Mouse (Mus musculus) stomach, embryonic 16.5 days (tissue): ENCODE measurements around the gene Alox5ap. TPM values are rescaled to one million over a fixed set of nuclear protein-coding genes. Genes with fewer than 3 reads are reported as not detected.

Experiments
- ATAC-seq: fragments of 200-750 bp; cut with Nextera tagmentation; 2 replicates; pipeline ENCODE4 v1.8.0; 2017; ENCODE audit warnings: moderate number of reproducible peaks, moderate TSS enrichment; ENCODE audit not compliant: insufficient read depth, low FRiP score
- H3K27ac ChIP-seq: fragments of 300-500 bp; sonication (generic); 2 replicates; pipeline ENCODE4 v1.5.1; 2014; ENCODE audit warnings: low read length
- H3K27me3 ChIP-seq: fragments of 300-500 bp; sonication (generic); 2 replicates; pipeline ENCODE4 v1.6.1; 2014; ENCODE audit warnings: low read length, control low read depth, mixed read lengths; ENCODE audit not compliant: control insufficient read depth, insufficient read depth
- H3K36me3 ChIP-seq: fragments of 300-500 bp; sonication (generic); 2 replicates; pipeline ENCODE4 v1.6.1; 2014; ENCODE audit warnings: low read length; ENCODE audit not compliant: control insufficient read depth, insufficient read depth
- H3K4me1 ChIP-seq: fragments of 300-500 bp; sonication (generic); 2 replicates; pipeline ENCODE4 v1.6.1; 2014; ENCODE audit warnings: low read length, control low read depth, mixed read lengths; ENCODE audit not compliant: control insufficient read depth, insufficient read depth
- H3K4me2 ChIP-seq: fragments of 300-500 bp; sonication (generic); 2 replicates; pipeline ENCODE4 v1.6.1; 2014; ENCODE audit warnings: low read depth, low read length, mixed read lengths
- H3K4me3 ChIP-seq: fragments of 300-500 bp; sonication (generic); replicated peaks from 2 replicates; pipeline ENCODE4 v1.5.1; 2014; ENCODE audit warnings: mild to moderate bottlenecking, low read length
- H3K9ac ChIP-seq: fragments of 300-500 bp; sonication (generic); 2 replicates; pipeline ENCODE4 v1.6.1; 2014; ENCODE audit warnings: low read length
- H3K9me3 ChIP-seq: fragments of 300-500 bp; sonication (generic); replicated peaks from 2 replicates; pipeline ENCODE4 v1.6.1; 2016; ENCODE audit warnings: low read length, control low read depth; ENCODE audit not compliant: control insufficient read depth
- WGBS: fragments of 180-500 bp; shearing (Covaris S2); extraction: QIAGEN DNeasy Blood & Tissue Kit; methylation state at CpG from one replicate; pipeline ENCODE4 v1.1.7; 2014; 5-methylcytosine and 5-hydroxymethylcytosine counted together
- polyA plus RNA-seq: library from polyadenylated mRNA; unstranded; fragments of >200 nt; fragmentation: Nextera tagmentation; extraction: Ambion mirVana; gene quantifications from 2 replicates; pipeline ENCODE4 v1.2.1, GENCODE M21; 2015

Alox5ap gene
- polyA plus RNA-seq, 1 experiment from 2014 or later = 32.8 TPM

- peak overlapping the region; percentile 51 for H3K9ac ChIP-seq
- H3K4me3 ChIP-seq = no peak overlapping the region
- peaks cover 32% of the 10 kb centered on the region for H3K4me1 ChIP-seq
- peak overlapping the region; percentile 83 for H3K27ac ChIP-seq
- whole genome bisulfite sequencing = 5% methylated on average over 15 of the region's 15 CpGs
- no peaks in the 10 kb centered on the region for H3K27me3 ChIP-seq
- H3K36me3 ChIP-seq = no peaks in the 10 kb centered on the region
- ATAC-seq = peak; percentile 84
- H3K4me2 ChIP-seq = peak overlapping the region; percentile 30
- no peaks in the 10 kb centered on the region for H3K9me3 ChIP-seq
Observed at GRCm38 (mm10) chr5:149320534-149321482, 56.2 kb downstream of the Alox5ap start.

DNA sequence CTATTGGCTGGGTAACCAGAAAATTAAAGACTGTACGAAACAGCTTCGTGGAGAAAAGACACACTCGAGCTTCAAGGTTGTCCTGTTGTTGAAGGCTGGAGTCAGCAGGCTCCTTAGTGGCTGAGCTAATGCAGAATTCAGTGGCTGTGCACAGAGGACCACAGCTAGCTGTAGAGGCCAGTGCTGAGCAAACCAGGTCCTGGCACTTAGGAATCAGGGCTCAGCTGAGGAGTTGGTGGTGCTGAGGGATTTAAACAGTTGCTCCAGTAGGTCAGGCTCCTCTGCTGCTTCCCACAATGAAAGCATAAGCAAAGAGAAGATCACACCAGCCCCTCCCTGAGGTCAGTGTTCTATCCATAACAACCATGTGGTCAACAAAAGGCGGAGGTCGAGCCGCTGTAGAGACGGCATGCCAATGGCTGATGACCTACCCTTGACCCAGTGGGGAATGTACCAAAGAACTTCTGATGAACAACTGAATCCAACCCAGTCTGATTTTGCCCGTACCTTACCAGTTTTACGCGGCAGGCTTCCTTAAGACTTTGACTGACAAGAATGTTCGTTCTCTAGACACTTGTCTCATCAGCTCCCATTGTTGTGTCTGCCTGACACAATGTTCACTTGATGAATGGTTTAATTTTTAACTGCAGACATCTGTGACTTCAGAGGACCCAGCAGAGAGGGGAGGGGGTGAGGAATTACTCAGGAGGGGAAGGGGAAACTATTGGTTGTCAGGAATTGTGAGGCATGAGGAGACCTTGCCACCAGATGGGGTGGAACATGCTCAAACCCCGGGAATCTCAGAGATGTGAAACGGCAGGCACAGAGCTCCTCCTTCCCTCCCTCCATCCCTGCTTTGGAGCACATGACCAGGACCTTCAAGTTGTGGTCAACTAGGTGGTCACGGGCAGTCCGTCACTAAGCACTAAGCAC, 57.6 kb downstream of the Alox5ap start:
- no peaks in the 10 kb centered on the region for H3K9me3 ChIP-seq
- no peaks in the 10 kb centered on the region for H3K27me3 ChIP-seq
- peak overlapping the region; percentile 19 for H3K27ac ChIP-seq
- peaks cover 32% of the 10 kb centered on the region for H3K4me1 ChIP-seq
- WGBS = 28% methylated on average over 15 of the region's 15 CpGs
- H3K4me2 ChIP-seq = no peak overlapping the region
- no peaks in the 10 kb centered on the region for H3K36me3 ChIP-seq
- ATAC-seq = no peak
- H3K4me3 ChIP-seq = no peak overlapping the region
- no peak overlapping the region for H3K9ac ChIP-seq

GRCm38 (mm10) chr5:149322938-149323553, 58.5 kb downstream of the Alox5ap start:
- WGBS = 75% methylated on average over 9 of the region's 9 CpGs
- Histone ChIP-seq H3K9me3 (no peaks in the 10 kb centered on the region), H3K36me3 (no peaks in the 10 kb centered on the region), H3K4me2 (no peak overlapping the region), H3K4me3 (no peak overlapping the region), H3K9ac (no peak overlapping the region), H3K27ac (peak overlapping the region; percentile 19; the same call in 1 of the 2 replicates), H3K4me1 (peaks cover 32% of the 10 kb centered on the region), H3K27me3 (no peaks in the 10 kb centered on the region)
- 0 out of 2 replicates have a peak, but pooled peaks have one; percentile 19 for ATAC-seq

- H3K9me3 ChIP-seq = no peaks in the 10 kb centered on the region
- H3K36me3 ChIP-seq = no peaks in the 10 kb centered on the region
- ATAC-seq = no peak
- no peak overlapping the region for H3K4me3 ChIP-seq
- H3K27ac ChIP-seq = no peak overlapping the region
- no peak overlapping the region for H3K9ac ChIP-seq
- WGBS = 87% methylated on average over 13 of the region's 13 CpGs
- no peak overlapping the region for H3K4me2 ChIP-seq
- peaks cover 35% of the 10 kb centered on the region for H3K4me1 ChIP-seq
- H3K27me3 ChIP-seq = no peaks in the 10 kb centered on the region
Observed at GRCm38 (mm10) chr5:149324739-149325138, 60.2 kb downstream of the Alox5ap start.

- no peak overlapping the region for H3K4me3 ChIP-seq
- H3K27ac ChIP-seq = peak overlapping the region; percentile 63
- H3K27me3 ChIP-seq = no peaks in the 10 kb centered on the region
- WGBS = 48% methylated on average over 12 of the region's 12 CpGs
- no peak overlapping the region for H3K4me2 ChIP-seq
- peak; percentile 44; the same call in 1 of the 2 replicates for ATAC-seq
- H3K4me1 ChIP-seq = peaks cover 18% of the 10 kb centered on the region
- H3K36me3 ChIP-seq = no peaks in the 10 kb centered on the region
- H3K9ac ChIP-seq = peak overlapping the region; percentile 3; the same call in 1 of the 2 replicates
- H3K9me3 ChIP-seq = 0 out of 2 replicates have a peak, but pooled peaks cover 5% of the 10 kb centered on the region
Observed at GRCm38 (mm10) chr5:149329098-149329887, 64.7 kb downstream of the Alox5ap start.

GRCm38 (mm10) chr5:149330601-149331000, 66.0 kb downstream of the Alox5ap start:
- no peaks in the 10 kb centered on the region for H3K36me3 ChIP-seq
- no peaks in the 10 kb centered on the region for H3K27me3 ChIP-seq
- H3K4me2 ChIP-seq = no peak overlapping the region
- no peak overlapping the region for H3K9ac ChIP-seq
- no peak for ATAC-seq
- 0 out of 2 replicates have a peak, but pooled peaks cover 5% of the 10 kb centered on the region for H3K9me3 ChIP-seq
- H3K4me1 ChIP-seq = peaks cover 19% of the 10 kb centered on the region
- 26% methylated on average over 1 of the region's 1 CpGs for WGBS
- no peak overlapping the region for H3K4me3 ChIP-seq
- no peak overlapping the region for H3K27ac ChIP-seq

DNA sequence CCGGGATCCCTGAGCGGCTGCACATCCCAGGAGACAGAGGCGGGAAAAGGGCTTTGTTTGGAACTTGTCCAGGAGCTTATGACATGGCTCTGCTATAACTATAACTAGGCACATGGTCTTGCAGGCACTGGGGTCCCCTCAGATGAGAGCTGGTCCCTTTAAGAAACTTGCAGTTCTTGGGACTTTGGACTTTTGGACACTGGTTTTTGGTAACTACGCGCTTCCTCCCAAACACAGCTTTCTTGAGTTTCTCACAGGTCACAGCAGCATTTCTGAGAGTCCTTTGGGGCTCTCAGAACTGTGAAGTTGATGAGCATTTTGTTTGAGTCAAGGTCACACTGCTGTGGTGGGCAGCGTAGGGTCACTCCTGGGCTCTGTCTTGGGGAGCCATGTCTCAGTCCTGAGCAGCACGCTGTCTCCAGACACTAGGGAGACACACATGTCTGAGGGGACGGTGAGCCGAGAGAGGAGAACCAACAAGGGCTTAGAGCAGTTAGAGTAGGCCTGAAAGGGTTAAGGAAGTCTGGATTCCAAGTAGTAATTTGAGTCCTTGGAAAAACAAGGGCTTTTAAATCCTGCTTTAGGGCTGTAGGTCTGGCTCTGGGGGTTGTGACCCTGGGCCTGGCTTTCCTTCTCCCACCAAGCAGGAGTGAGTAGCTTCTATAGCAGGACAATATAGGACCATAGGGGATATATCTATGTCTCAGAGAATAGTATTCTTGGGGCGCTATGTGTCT, 67.0 kb downstream of the Alox5ap start:
- 0 out of 2 replicates have a peak, but pooled peaks cover 5% of the 10 kb centered on the region for H3K9me3 ChIP-seq
- no peak overlapping the region for H3K4me2 ChIP-seq
- H3K27me3 ChIP-seq = no peaks in the 10 kb centered on the region
- H3K9ac ChIP-seq = peak overlapping the region; percentile 28; the same call in 1 of the 2 replicates
- no peak overlapping the region for H3K4me3 ChIP-seq
- H3K27ac ChIP-seq = no peak overlapping the region
- WGBS = 43% methylated on average over 10 of the region's 10 CpGs
- ATAC-seq = no peak
- H3K4me1 ChIP-seq = peaks cover 21% of the 10 kb centered on the region
- no peaks in the 10 kb centered on the region for H3K36me3 ChIP-seq
